ENCODE assay signal across 10 mouse cellular contexts in the genomic region with DNA sequence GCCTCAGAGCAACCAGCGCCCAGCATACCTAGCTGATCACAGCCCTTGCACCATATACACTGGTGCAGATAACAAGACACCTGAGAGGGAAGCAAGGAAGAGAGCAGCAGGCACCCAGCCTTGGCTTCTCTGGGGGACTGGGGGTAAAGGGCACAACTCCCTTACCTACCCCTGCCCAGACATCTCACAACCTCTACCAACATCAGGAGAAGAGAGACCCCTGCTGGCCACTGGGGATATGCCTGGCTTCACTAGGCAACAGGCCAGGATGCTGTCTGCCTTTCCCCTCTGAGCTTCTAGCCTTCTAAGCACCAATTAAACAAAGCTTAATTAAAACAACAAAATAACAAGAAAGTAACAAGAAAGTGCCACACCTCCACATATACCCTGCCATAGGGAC. TPM values are rescaled to one million over a fixed set of nuclear protein-coding genes. Genes with fewer than 3 reads are reported as not detected.
A peak's percentile ranks its signal among the peaks of the same experiment; 100 is the strongest.
DNase-seq lines count a peak whose midpoint lies in the region; ATAC-seq and TF ChIP-seq lines count a peak whose summit lies in the region.
"Had no signal": no experiment of that assay in that cellular context is flagged by ENCODE, and none has a peak within 500 bp of the region (broad histone marks: within the 10 kb centered on the region; RNA-seq: fewer than 3 reads in every experiment).

No protein-coding gene starts in this region.

- TF ChIP-seq POLR2A in olfactory bulb, adult 2 months (IDR thresholded peaks at IDR 0.05; ENCODE audit: insufficient read depth, low read depth, low read length) = no peak

- no peak for ATAC-seq in kidney, embryonic 16.5 days (ENCODE audit: low FRiP score, low TSS enrichment)
- no peak for ATAC-seq in limb, embryonic 11.5 days (ENCODE audit: insufficient number of reproducible peaks, low FRiP score, low TSS enrichment, low read depth)

- no peak overlapping the region for H3K4me3 ChIP-seq in kidney, embryonic 16.5 days (ENCODE audit: low read length)
- no peak overlapping the region for H3K4me3 ChIP-seq in limb, embryonic 11.5 days (ENCODE audit: low read depth, low read length)
- H3K4me3 ChIP-seq in olfactory bulb, adult 2 months (ENCODE audit: insufficient read depth, low read depth, low read length) = no peak overlapping the region
- H3K4me3 ChIP-seq: embryonic facial prominence, embryonic 15.5 days; megakaryocyte, embryonic 14.5 days had no signal

- no peaks in the 10 kb centered on the region for H3K36me3 ChIP-seq in kidney, embryonic 16.5 days (ENCODE audit: insufficient read depth, low read length)
- no peaks in the 10 kb centered on the region for H3K36me3 ChIP-seq in limb, embryonic 11.5 days (ENCODE audit: control insufficient read depth, insufficient read depth, low read length)
- H3K36me3 ChIP-seq: embryonic facial prominence, embryonic 15.5 days had no signal

- no peaks in the 10 kb centered on the region for H3K9me3 ChIP-seq in kidney, embryonic 16.5 days (ENCODE audit: low read length)
- no peaks in the 10 kb centered on the region for H3K9me3 ChIP-seq in limb, embryonic 11.5 days (ENCODE audit: control insufficient read depth, low read length)
- H3K9me3 ChIP-seq: embryonic facial prominence, embryonic 15.5 days; megakaryocyte, embryonic 14.5 days had no signal

- no peak overlapping the region for H3K4me2 ChIP-seq in kidney, embryonic 16.5 days (replicated peaks; ENCODE audit: low read depth, low read length)
- no peak overlapping the region for H3K4me2 ChIP-seq in limb, embryonic 11.5 days (ENCODE audit: low read depth, severe bottlenecking)
- H3K4me2 ChIP-seq: embryonic facial prominence, embryonic 15.5 days had no signal

- 100% methylated on average over 1 of the region's 1 CpGs for WGBS in kidney, embryonic 16.5 days
- WGBS in limb, embryonic 11.5 days = 81% methylated on average over 1 of the region's 1 CpGs
- whole genome bisulfite sequencing in olfactory bulb, adult 2 months = 100% methylated on average over 1 of the region's 1 CpGs

- no peaks in the 10 kb centered on the region for H3K27me3 ChIP-seq in kidney, embryonic 16.5 days (ENCODE audit: insufficient read depth, low read length)
- H3K27me3 ChIP-seq in limb, embryonic 11.5 days (ENCODE audit: control insufficient read depth, insufficient read depth, low read length) = no peaks in the 10 kb centered on the region
- H3K27me3 ChIP-seq: embryonic facial prominence, embryonic 15.5 days had no signal

- DNase-seq in kidney, adult 11 months = peak; percentile 14
- DNase-seq in adrenal gland, adult 2 months = peak; percentile 19
- peak; percentile 47 for DNase-seq in embryo, embryonic 11.5 days (ENCODE audit: low read depth, low spot score)
- peak; percentile 81 for DNase-seq in induced T-regulatory cell, adult 2 months (ENCODE audit: low read depth)
- DNase-seq in limb, embryonic 11.5 days (ENCODE audit: low spot score) = peak; percentile 75
- DNase-seq in thymus, postnatal 4 days = peak; percentile 90

- no peak overlapping the region for H3K27ac ChIP-seq in kidney, embryonic 16.5 days (ENCODE audit: low read length)
- H3K27ac ChIP-seq in limb, embryonic 11.5 days (replicated peaks; ENCODE audit: low read depth, low read length) = no peak overlapping the region
- H3K27ac ChIP-seq in olfactory bulb, adult 2 months (ENCODE audit: insufficient read depth, low read depth, low read length) = no peak overlapping the region
- H3K27ac ChIP-seq: embryonic facial prominence, embryonic 15.5 days had no signal

- no peaks in the 10 kb centered on the region for H3K4me1 ChIP-seq in kidney, embryonic 16.5 days (ENCODE audit: insufficient read depth, low read length)
- H3K4me1 ChIP-seq in limb, embryonic 11.5 days (ENCODE audit: control insufficient read depth, insufficient read depth, low read length) = no peaks in the 10 kb centered on the region
- H3K4me1 ChIP-seq in olfactory bulb, adult 2 months (ENCODE audit: control insufficient read depth, insufficient read depth, low read length) = peaks cover 16% of the 10 kb centered on the region
- H3K4me1 ChIP-seq: embryonic facial prominence, embryonic 15.5 days had no signal

- TF ChIP-seq CTCF in olfactory bulb, adult 2 months (IDR thresholded peaks at IDR 0.05; ENCODE audit: insufficient read depth, low read depth, low read length) = peak; percentile 66

- H3K9ac ChIP-seq in kidney, embryonic 16.5 days (replicated peaks; ENCODE audit: low read length) = no peak overlapping the region
- H3K9ac ChIP-seq in limb, embryonic 11.5 days (ENCODE audit: low read length) = no peak overlapping the region
- H3K9ac ChIP-seq: embryonic facial prominence, embryonic 15.5 days had no signal

RNA-seq across cellular contexts. Expression of gene Cacna1b, which starts 7.7 kb away (rescaled TPM):
- polyA plus RNA-seq in kidney, embryonic 16.5 days (2015; fragmentation: Nextera tagmentation; extraction: Ambion mirVana) = 0.35 and 1.0 TPM in 2 replicates
- total RNA-seq in adrenal gland, adult 2 months (2021) = 1 to 10 TPM; 2.0 to 2.5 TPM
- 8.1 and 10.4 TPM in 2 replicates for polyA plus RNA-seq in adrenal gland, adult 2 months (2012; rRNA removed)
- 0.63 and 1.5 TPM in 2 replicates for polyA plus RNA-seq in limb, embryonic 11.5 days (2014; fragmentation: Nextera tagmentation; extraction: Ambion mirVana)
- polyA plus RNA-seq in olfactory bulb, adult 2 months (2012; ENCODE audit: insufficient read depth, insufficient read length, low replicate concordance, missing spikeins) = not detected in 2 replicates

Comparison
In these comparisons a context has a peak if more than half of its experiments do, and no peak if none do; other contexts are left out.
1. DNase-seq: peak in every context shown above with its lines; median percentile 90 in thymus, postnatal 4 days; 81 in induced T-regulatory cell, adult 2 months; 75 in limb, embryonic 11.5 days; 47 in embryo, embryonic 11.5 days; 19 in adrenal gland, adult 2 months; 14 in kidney, adult 11 months.